Mouse (Mus musculus) megakaryocyte, embryonic 14.5 days (primary cell): ENCODE measurements at regions not wholly inside any gene's neighbourhood (a gene's known extent, or its start where the extent isn't known, plus 50 kb on each side); places are given as distances from the start of the nearest gene placed in this dataset.

ENCODE experiments used
- FLI1 ChIP-seq: IDR thresholded peaks from 2 replicates; pipeline ENCODE4 v1.6.1; 2012; ENCODE audit warnings: low read length, inconsistent platforms, mixed read lengths
- GATA1 ChIP-seq: IDR thresholded peaks from 3 replicates; pipeline ENCODE4 v1.6.1; 2012; ENCODE audit warnings: mixed read lengths, low read length, inconsistent platforms, borderline replicate concordance

GRCm38 (mm10) chr13:58756125-58756524 lies 50.2 kb upstream of the Ntrk2 start:
- TF ChIP-seq FLI1 = no peak
- no peak for TF ChIP-seq GATA1
